Mouse (Mus musculus) spleen, adult 2 months (tissue): Measurements from ENCODE around the gene Olfr750.

Source experiments
- CTCF ChIP-seq: fragments of 200-500 bp; IDR thresholded peaks from 2 replicates; pipeline ENCODE4 v1.5.1; 2011; ENCODE audit warnings: mild to moderate bottlenecking, inconsistent platforms; ENCODE audit not compliant: insufficient read depth, insufficient read length, insufficient replicate concordance; ENCODE audit errors: extremely low read depth
- POLR2A ChIP-seq: fragments of 200-500 bp; IDR thresholded peaks from 2 replicates; pipeline ENCODE4 v1.6.1; 2011; ENCODE audit warnings: low read depth, low read length, inconsistent platforms

DNA sequence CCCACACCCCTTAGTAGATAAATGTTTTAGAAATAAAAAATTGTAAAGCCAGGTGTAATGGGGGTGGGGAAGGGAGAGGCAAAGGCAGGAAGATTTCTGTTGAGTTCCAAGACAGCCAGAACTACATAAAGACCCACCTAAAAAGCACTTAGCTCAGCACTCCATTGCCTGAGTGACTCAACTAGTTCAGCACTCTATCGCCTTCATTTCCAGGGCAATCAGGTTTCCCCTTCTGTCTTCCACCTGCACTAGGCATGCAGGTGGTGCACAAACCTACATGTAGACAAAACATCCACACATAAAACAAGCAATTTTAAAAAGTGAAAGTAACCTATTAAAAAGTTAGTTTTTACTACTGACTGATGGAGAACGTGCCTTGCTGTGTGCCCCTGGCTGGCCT, 10.9 kb upstream of the Olfr750 start:
- TF ChIP-seq CTCF (no peak), POLR2A (no peak)
